ENCODE assay signal across 8 mouse cellular contexts in genomic region chr12:111693341-111694270, GRCm38 (mm10). TPM values are rescaled to one million over a fixed set of nuclear protein-coding genes. Genes with fewer than 3 reads are reported as not detected.
DNase-seq lines count a peak whose midpoint lies in the region; ATAC-seq lines count a peak whose summit lies in the region.

No protein-coding gene starts in this region.

- WGBS in heart, embryonic 16.5 days = 58% methylated on average over 18 of the region's 18 CpGs
- WGBS in midbrain, embryonic 15.5 days = 7% methylated on average over 18 of the region's 18 CpGs

- H3K9ac ChIP-seq in heart, embryonic 16.5 days (ENCODE audit: low read length) = peak overlapping the region; percentile 52
- 0 out of 2 replicates have a peak overlapping the region, but pooled peaks have one; percentile 2 for H3K9ac ChIP-seq in midbrain, embryonic 15.5 days

- DNase-seq in heart, postnatal 36 days = no peak
- peak; percentile 81 for DNase-seq in cerebellum, adult 9-11 months
- peak; percentile 59 to 84 for DNase-seq in frontal cortex, postnatal 14 days (ENCODE audit: low spot score in 2 of 2)
- DNase-seq in left cerebral cortex, adult 9 months (ENCODE audit: low spot score in 2 of 2) = peak; percentile 76 to 82
- DNase-seq in c-Kit-positive CD71-positive TER-119-positive erythroid progenitor cells, embryonic 14.5 days (ENCODE audit: low spot score) = no peak
- DNase-seq in spleen, postnatal 10 days (ENCODE audit: low spot score in 2 of 2) = no peak

- no peaks in the 10 kb centered on the region for H3K36me3 ChIP-seq in heart, embryonic 16.5 days (ENCODE audit: control insufficient read depth, insufficient read depth)
- no peaks in the 10 kb centered on the region for H3K36me3 ChIP-seq in midbrain, embryonic 15.5 days (replicated peaks)

- H3K4me2 ChIP-seq in heart, embryonic 16.5 days (ENCODE audit: low read depth, low read length) = peak overlapping the region; percentile 36; the same call in 1 of the 2 replicates
- H3K4me2 ChIP-seq in midbrain, embryonic 15.5 days = peak overlapping the region; percentile 29

- H3K4me3 ChIP-seq in heart, embryonic 16.5 days (ENCODE audit: low read length) = no peak overlapping the region
- H3K4me3 ChIP-seq in midbrain, embryonic 15.5 days = no peak overlapping the region

- H3K9me3 ChIP-seq in heart, embryonic 16.5 days (replicated peaks; ENCODE audit: control insufficient read depth, low read length) = no peaks in the 10 kb centered on the region
- H3K9me3 ChIP-seq in midbrain, embryonic 15.5 days = no peaks in the 10 kb centered on the region

- ATAC-seq in heart, embryonic 16.5 days (replicated peaks; ENCODE audit: extremely low read depth, insufficient read depth, low FRiP score) = peak; percentile 31; the same call in 1 of the 2 replicates
- peak; percentile 81 for ATAC-seq in midbrain, embryonic 15.5 days (replicated peaks)

- peak overlapping the region; percentile 56 for H3K27ac ChIP-seq in heart, embryonic 16.5 days (ENCODE audit: low read length)
- H3K27ac ChIP-seq in midbrain, embryonic 15.5 days = peak overlapping the region; percentile 80

- no peaks in the 10 kb centered on the region for H3K27me3 ChIP-seq in heart, embryonic 16.5 days (ENCODE audit: control insufficient read depth, insufficient read depth, low read length)
- no peaks in the 10 kb centered on the region for H3K27me3 ChIP-seq in midbrain, embryonic 15.5 days (replicated peaks)

- intact Hi-C loops in heart, postnatal 36 days (cut with DNase I) = loop anchor here (2.0 kb wide), 1 partner anchor 39 kb away; no protein-coding TSS in a partner anchor

- H3K4me1 ChIP-seq in heart, embryonic 16.5 days (ENCODE audit: control insufficient read depth, insufficient read depth, low read length) = peaks cover 45% of the 10 kb centered on the region
- peaks cover 47% of the 10 kb centered on the region for H3K4me1 ChIP-seq in midbrain, embryonic 15.5 days

RNA-seq across cellular contexts. Expression of gene Trmt61a, which starts 15.7 kb away (rescaled TPM):
- 7.7 and 8.5 TPM in 2 replicates for polyA plus RNA-seq in heart, embryonic 16.5 days (2015; fragmentation: Nextera tagmentation; extraction: Ambion mirVana)
- total RNA-seq in heart, postnatal 36 days (2021) = 1 to 10 TPM; 3.8 to 6.6 TPM
- 10.4 and 11.9 TPM in 2 replicates for polyA plus RNA-seq in midbrain, embryonic 15.5 days (2015; fragmentation: Nextera tagmentation; extraction: Ambion mirVana)

RNA-seq across cellular contexts. Expression of gene Bag5, which starts 19.5 kb away (rescaled TPM):
- polyA plus RNA-seq in heart, embryonic 16.5 days (2015; fragmentation: Nextera tagmentation; extraction: Ambion mirVana) = 40.9 and 42.9 TPM in 2 replicates
- total RNA-seq in heart, postnatal 36 days (2021) = 10 to 100 TPM; 19.5 to 20.4 TPM
- polyA plus RNA-seq in midbrain, embryonic 15.5 days (2015; fragmentation: Nextera tagmentation; extraction: Ambion mirVana) = 71.7 and 73.1 TPM in 2 replicates

RNA-seq across cellular contexts. Expression of gene Apopt1, which starts 19.5 kb away (rescaled TPM):
- polyA plus RNA-seq in heart, embryonic 16.5 days (2015; fragmentation: Nextera tagmentation; extraction: Ambion mirVana) = 40.2 and 43.9 TPM in 2 replicates
- 10 to 100 TPM; 38.4 to 40.6 TPM for total RNA-seq in heart, postnatal 36 days (2021)
- polyA plus RNA-seq in midbrain, embryonic 15.5 days (2015; fragmentation: Nextera tagmentation; extraction: Ambion mirVana) = 51.9 and 55.3 TPM in 2 replicates

RNA-seq across cellular contexts. Expression of gene Ckb, which starts 21.5 kb away (rescaled TPM):
- polyA plus RNA-seq in heart, embryonic 16.5 days (2015; fragmentation: Nextera tagmentation; extraction: Ambion mirVana) = 388 and 414 TPM in 2 replicates
- 10 to 100 TPM; 71.6 to 84.7 TPM for total RNA-seq in heart, postnatal 36 days (2021)
- polyA plus RNA-seq in midbrain, embryonic 15.5 days (2015; fragmentation: Nextera tagmentation; extraction: Ambion mirVana) = 1,376 and 1,480 TPM in 2 replicates

Comparison
In these comparisons a context has a peak if more than half of its experiments do, and no peak if none do; other contexts are left out.
1. DNase-seq: peak in cerebellum, adult 9-11 months (single experiment), frontal cortex, postnatal 14 days (2 of 2) and left cerebral cortex, adult 9 months (2 of 2); none in heart, postnatal 36 days (0 of 2), c-Kit-positive CD71-positive TER-119-positive erythroid progenitor cells, embryonic 14.5 days (single experiment) and spleen, postnatal 10 days (0 of 2).